Mouse (Mus musculus) forebrain, postnatal 0 days (tissue): ENCODE measurements around the gene Lzic. TPM values are rescaled to one million over a fixed set of nuclear protein-coding genes. Genes with fewer than 3 reads are reported as not detected.
"Not testable (repeated sequence)": the region's sequence is repeated elsewhere in the genome, so short reads cannot be mapped to it uniquely, and the experiment has no call there.

Experiments
- ATAC-seq: fragments of 200-750 bp; cut with Nextera tagmentation; 2 replicates; pipeline ENCODE4 v1.8.0; 2017; ENCODE audit warnings: mild to moderate bottlenecking, moderate library complexity
- DNase-seq: peaks from one replicate; pipeline ENCODE4 v3.0.0-alpha.2; 2015
- H3K27ac ChIP-seq: fragments of 300-500 bp; sonication (generic); 2 replicates; pipeline ENCODE4 v1.5.1; 2014; ENCODE audit warnings: low read depth, mild to moderate bottlenecking, antibody characterized with exemption, low read length, moderate library complexity, mixed read lengths
- H3K27me3 ChIP-seq: fragments of 300-500 bp; sonication (generic); 2 replicates; pipeline ENCODE4 v1.6.1; 2014; ENCODE audit warnings: mild to moderate bottlenecking, low read length, mixed read lengths; ENCODE audit not compliant: insufficient read depth
- H3K36me3 ChIP-seq: fragments of 300-500 bp; sonication (generic); 2 replicates; pipeline ENCODE4 v1.6.1; 2014; ENCODE audit warnings: mild to moderate bottlenecking, moderate library complexity; ENCODE audit not compliant: insufficient read depth
- H3K4me1 ChIP-seq: fragments of 300-500 bp; sonication (generic); 2 replicates; pipeline ENCODE4 v1.6.1; 2014; ENCODE audit warnings: antibody characterized with exemption; ENCODE audit not compliant: insufficient read depth
- H3K4me2 ChIP-seq: fragments of 300-500 bp; sonication (generic); 2 replicates; pipeline ENCODE4 v1.6.1; 2014; ENCODE audit warnings: low read depth, mild to moderate bottlenecking, moderate library complexity
- H3K4me3 ChIP-seq: fragments of 300-500 bp; sonication (generic); 2 replicates; pipeline ENCODE4 v1.5.1; 2014; ENCODE audit warnings: low read depth, low read length, mixed read lengths
- H3K9ac ChIP-seq: fragments of 300-500 bp; sonication (generic); 2 replicates; pipeline ENCODE4 v1.6.1; 2014; ENCODE audit warnings: mild to moderate bottlenecking
- H3K9me3 ChIP-seq: fragments of 300-500 bp; sonication (generic); 2 replicates; pipeline ENCODE4 v1.6.1; 2016; ENCODE audit warnings: low read length
- CTCF ChIP-seq: sonication (generic); IDR thresholded peaks from 2 replicates; pipeline ENCODE4 v1.5.1; 2016; ENCODE audit warnings: antibody characterized with exemption, control low read depth, low read depth
- WGBS: fragments of 180-500 bp; shearing (Covaris S2); extraction: QIAGEN DNeasy Blood & Tissue Kit; methylation state at CpG from one replicate; pipeline ENCODE4 v1.1.7; 2014; 5-methylcytosine and 5-hydroxymethylcytosine counted together
- polyA plus RNA-seq: library from polyadenylated mRNA; unstranded; fragments of >200 nt; fragmentation: Nextera tagmentation; extraction: Ambion mirVana; gene quantifications from 2 replicates; pipeline ENCODE4 v1.2.1, GENCODE M21; 2015
- total RNA-seq: library from RNA; depleted of rRNA; stranded (reverse); fragments of >200 nt; gene quantifications from 2 replicates; pipeline ENCODE4 v1.2.3, GENCODE M21; 2014

Lzic gene
- total and polyA plus RNA-seq, 2 experiments from 2014 or later, result 38.9 to 62.5 TPM

- DNase-seq, result no peak
- Histone ChIP-seq H3K4me1 (peaks cover 14% of the 10 kb centered on the region), H3K27ac (peak overlapping the region; percentile 91; the same call in 1 of the 2 replicates), H3K27me3 (no peaks in the 10 kb centered on the region), H3K4me3 (no peak overlapping the region), H3K4me2 (peak overlapping the region; percentile 56), H3K36me3 (no peaks in the 10 kb centered on the region), H3K9me3 (no peaks in the 10 kb centered on the region), H3K9ac (no peak overlapping the region)
- WGBS, result 38% methylated on average over 1 of the region's 1 CpGs
- ATAC-seq, result no peak
- TF ChIP-seq CTCF, result no peak
Observed at GRCm38 (mm10) chr4:149446309-149446708, 38.7 kb upstream of the Lzic start.

- TF ChIP-seq CTCF, result no peak
- WGBS, result 89% methylated on average over 3 of the region's 3 CpGs
Observed at GRCm38 (mm10) chr4:149450636-149451035, 34.4 kb upstream of the Lzic start.

GRCm38 (mm10) chr4:149453656-149454055 lies 31.4 kb upstream of the Lzic start:
- H3K27ac ChIP-seq, result no peak overlapping the region
- no peaks in the 10 kb centered on the region for H3K4me1 ChIP-seq
- no peak overlapping the region for H3K4me3 ChIP-seq
- no peaks in the 10 kb centered on the region for H3K27me3 ChIP-seq
- ATAC-seq (no peak), DNase-seq (no peak)
- no peaks in the 10 kb centered on the region for H3K9me3 ChIP-seq
- H3K36me3 ChIP-seq, result no peaks in the 10 kb centered on the region
- peak; percentile 56 for TF ChIP-seq CTCF
- WGBS, result 83% methylated on average over 4 of the region's 4 CpGs
- no peak overlapping the region for H3K9ac ChIP-seq
- H3K4me2 ChIP-seq, result no peak overlapping the region

More at GRCm38 (mm10) chr4:149450636-149451035, 34.4 kb upstream of the Lzic start:
- Histone ChIP-seq H3K4me1 (peaks cover 6% of the 10 kb centered on the region), H3K36me3 (no peaks in the 10 kb centered on the region), H3K27me3 (no peaks in the 10 kb centered on the region), H3K4me3 (no peak overlapping the region), H3K9ac (no peak overlapping the region), H3K9me3 (no peaks in the 10 kb centered on the region), H3K4me2 (no peak overlapping the region), H3K27ac (no peak overlapping the region)
- ATAC-seq (no peak), DNase-seq (no peak)

- H3K9ac ChIP-seq, result no peak overlapping the region
- H3K4me1 ChIP-seq, result no peaks in the 10 kb centered on the region
- H3K27ac ChIP-seq, result no peak overlapping the region
- ATAC-seq, result no peak
- H3K4me3 ChIP-seq, result no peak overlapping the region
- 83% methylated on average over 17 of the region's 17 CpGs for WGBS
- no peak for DNase-seq
- no peak overlapping the region for H3K4me2 ChIP-seq
- no peaks in the 10 kb centered on the region for H3K36me3 ChIP-seq
- H3K27me3 ChIP-seq, result no peaks in the 10 kb centered on the region
- no peaks in the 10 kb centered on the region for H3K9me3 ChIP-seq
- TF ChIP-seq CTCF, result no peak
Observed at GRCm38 (mm10) chr4:149454263-149454662, 30.8 kb upstream of the Lzic start.

- no peak within 1 kb of the TSS for H3K4me2 ChIP-seq
- no peak within 1 kb of the TSS for H3K4me3 ChIP-seq
- DNase-seq (no peak), ATAC-seq (no peak)
- WGBS, result 58% methylated on average over 8 of the region's 8 CpGs
- H3K4me1 ChIP-seq, result no peaks in the 10 kb centered on the region
- H3K9me3 ChIP-seq, result no peaks in the 10 kb centered on the region
- no peak within 1 kb of the TSS for H3K27ac ChIP-seq
- H3K9ac ChIP-seq, result no peak within 1 kb of the TSS
- no peak for TF ChIP-seq CTCF
- no peaks in the 10 kb centered on the region for H3K27me3 ChIP-seq
- no peaks in the 10 kb centered on the region for H3K36me3 ChIP-seq
Observed at GRCm38 (mm10) chr4:149454879-149455278, 30.1 kb upstream of the Lzic start, which contains the start of gene Rbp7. Rbp7 (minus strand) TSS chr4:149454978.

GRCm38 (mm10) chr4:149457163-149457562 lies 27.9 kb upstream of the Lzic start:
- not testable (repeated sequence) for H3K27ac ChIP-seq, H3K9me3 ChIP-seq, H3K4me3 ChIP-seq, DNase-seq, ATAC-seq, H3K36me3 ChIP-seq, H3K4me2 ChIP-seq, H3K27me3 ChIP-seq, H3K9ac ChIP-seq, H3K4me1 ChIP-seq
- 94% methylated on average over 24 of the region's 27 CpGs for WGBS

GRCm38 (mm10) chr4:149457831-149458430 lies 27.1 kb upstream of the Lzic start:
- 71% methylated on average over 6 of the region's 6 CpGs for WGBS
- no peak for DNase-seq
- no peak overlapping the region for H3K27ac ChIP-seq

More at GRCm38 (mm10) chr4:149457831-149458430, 27.1 kb upstream of the Lzic start:
- H3K4me1 ChIP-seq, result no peaks in the 10 kb centered on the region
- no peaks in the 10 kb centered on the region for H3K27me3 ChIP-seq
- no peak overlapping the region for H3K4me2 ChIP-seq
- no peak overlapping the region for H3K4me3 ChIP-seq
- no peak overlapping the region for H3K9ac ChIP-seq
- H3K36me3 ChIP-seq, result no peaks in the 10 kb centered on the region
- TF ChIP-seq CTCF, result no peak
- no peaks in the 10 kb centered on the region for H3K9me3 ChIP-seq
- ATAC-seq, result no peak
